Mouse (Mus musculus) embryonic facial prominence, embryonic 14.5 days (tissue): ENCODE measurements around the gene Tbxa2r. TPM values are rescaled to one million over a fixed set of nuclear protein-coding genes. Genes with fewer than 3 reads are reported as not detected.
A peak's percentile ranks its signal among the peaks of the same experiment; 100 is the strongest.

Source experiments
- ATAC-seq: fragments of 200-750 bp; cut with Nextera tagmentation; 2 replicates; pipeline ENCODE4 v1.8.0; 2017; ENCODE audit warnings: low read depth, moderate number of reproducible peaks, moderate TSS enrichment
- DNase-seq: peaks from one replicate; pipeline ENCODE4 v3.0.0-alpha.2; 2015; ENCODE audit warnings: low spot score
- H3K27ac ChIP-seq: fragments of 300-500 bp; sonication (generic); replicated peaks from 2 replicates; pipeline ENCODE4 v1.5.1; 2014; ENCODE audit warnings: low read depth, mild to moderate bottlenecking, low read length, moderate library complexity
- H3K27me3 ChIP-seq: fragments of 300-500 bp; sonication (generic); replicated peaks from 2 replicates; pipeline ENCODE4 v1.6.1; 2014; ENCODE audit warnings: low read length; ENCODE audit not compliant: control insufficient read depth, insufficient read depth
- H3K36me3 ChIP-seq: fragments of 300-500 bp; sonication (generic); 2 replicates; pipeline ENCODE4 v1.6.1; 2014; ENCODE audit warnings: low read length, mixed read lengths; ENCODE audit not compliant: control insufficient read depth, insufficient read depth
- H3K4me1 ChIP-seq: fragments of 300-500 bp; sonication (generic); 2 replicates; pipeline ENCODE4 v1.6.1; 2014; ENCODE audit warnings: antibody characterized with exemption, low read length; ENCODE audit not compliant: control insufficient read depth, insufficient read depth
- H3K4me2 ChIP-seq: fragments of 300-500 bp; sonication (generic); 2 replicates; pipeline ENCODE4 v1.6.1; 2014; ENCODE audit warnings: low read depth, mild to moderate bottlenecking, low read length, moderate library complexity, mixed read lengths
- H3K4me3 ChIP-seq: fragments of 300-500 bp; sonication (generic); 2 replicates; pipeline ENCODE4 v1.5.1; 2014; ENCODE audit warnings: low read depth, mild to moderate bottlenecking, low read length
- H3K9ac ChIP-seq: fragments of 300-500 bp; sonication (generic); 2 replicates; pipeline ENCODE4 v1.6.1; 2014; ENCODE audit warnings: low read depth, mild to moderate bottlenecking, low read length, moderate library complexity, mixed read lengths
- H3K9me3 ChIP-seq: fragments of 300-500 bp; sonication (generic); 2 replicates; pipeline ENCODE4 v1.6.1; 2016; ENCODE audit warnings: low read length; ENCODE audit not compliant: control insufficient read depth
- WGBS: fragments of 180-500 bp; shearing (Covaris S2); extraction: QIAGEN DNeasy Blood & Tissue Kit; methylation state at CpG from one replicate; pipeline ENCODE4 v1.1.7; 2014; 5-methylcytosine and 5-hydroxymethylcytosine counted together
- polyA plus RNA-seq: library from polyadenylated mRNA; unstranded; fragments of >200 nt; fragmentation: Nextera tagmentation; extraction: Ambion mirVana; gene quantifications from 2 replicates; pipeline ENCODE4 v1.2.1, GENCODE M21; 2014

The Tbxa2r gene
- polyA plus RNA-seq, 1 experiment from 2014 or later = 6.7 TPM

DNA sequence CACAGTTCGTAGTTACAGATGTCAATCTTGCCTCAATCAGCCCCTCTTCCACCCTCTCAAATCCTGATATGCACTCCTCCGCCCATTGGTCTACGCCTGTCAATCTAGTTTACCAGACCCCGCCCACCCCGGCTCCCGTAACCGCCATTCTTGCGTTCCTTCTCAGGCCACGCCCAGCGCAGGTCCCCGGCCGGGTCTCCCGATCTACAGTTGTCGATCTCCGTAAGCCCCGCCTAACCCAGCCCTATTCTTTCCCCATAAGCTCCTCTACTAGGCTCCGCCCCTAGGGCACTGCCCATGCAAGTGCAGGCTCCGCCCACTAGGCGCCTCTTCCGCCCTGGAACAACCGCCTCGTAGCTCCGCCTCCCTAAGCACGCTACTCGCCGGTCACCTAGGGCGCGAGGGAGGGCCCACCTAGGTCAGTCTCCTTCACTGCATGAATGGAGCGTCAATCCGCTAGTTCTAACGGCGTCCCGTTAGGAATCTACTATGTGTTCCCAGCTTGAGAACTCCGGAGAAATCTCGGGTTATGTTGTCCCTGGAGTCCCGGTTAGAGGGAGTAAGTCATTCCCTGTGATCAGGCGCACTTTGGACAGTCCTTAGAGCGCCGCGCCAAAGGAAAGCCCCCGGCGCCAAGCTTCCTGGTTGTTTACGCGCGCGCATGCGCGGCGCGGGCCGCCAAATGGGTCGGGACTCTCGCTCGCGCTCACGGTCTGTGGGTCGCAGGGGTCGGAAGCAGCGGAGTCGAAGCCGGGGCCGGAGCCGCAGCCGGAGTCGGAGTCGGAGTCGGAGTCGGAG is 7.8 kb upstream of the Tbxa2r start, which contains the start of gene Cactin:
Gene Cactin, plus strand, starts transcription at position 554 of the 798 bp plus-strand sequence.
- peak within 1 kb of the TSS; percentile 72 for H3K4me2 ChIP-seq
- H3K9me3 ChIP-seq = no peaks in the 10 kb centered on the region
- H3K36me3 ChIP-seq = peaks cover 58% of the 10 kb centered on the region
- no peaks in the 10 kb centered on the region for H3K27me3 ChIP-seq
- under 1% methylated on average over 57 of the region's 68 CpGs for WGBS
- peak within 1 kb of the TSS; percentile 93 for H3K27ac ChIP-seq
- ATAC-seq = peak; percentile 93
- H3K4me3 ChIP-seq = peak within 1 kb of the TSS; percentile 97
- DNase-seq = peak; percentile 100
- peak within 1 kb of the TSS; percentile 92 for H3K9ac ChIP-seq
- H3K4me1 ChIP-seq = peaks cover 12% of the 10 kb centered on the region; the same call in 1 of the 2 replicates

DNA sequence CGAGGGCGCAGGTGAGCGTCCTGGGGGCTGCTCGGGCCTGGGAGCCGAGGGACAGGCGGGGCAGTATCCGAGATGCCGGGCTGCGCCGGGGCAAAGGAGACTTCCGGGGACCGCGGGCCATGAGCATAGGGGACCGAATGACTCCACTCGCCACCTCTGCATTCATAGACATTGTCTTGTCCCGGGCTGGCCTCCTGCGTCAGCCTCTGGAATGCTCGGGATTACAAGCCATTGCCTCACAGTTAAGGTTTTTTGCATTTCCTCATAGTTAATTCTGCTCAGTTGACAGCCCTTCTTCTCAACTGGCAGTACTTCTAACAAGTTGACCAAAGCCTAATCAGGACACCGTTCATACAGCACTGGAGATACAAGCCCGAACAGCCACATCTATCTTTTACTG is 7.1 kb upstream of the Tbxa2r start:
- ATAC-seq (no peak), DNase-seq (no peak)
- peaks cover 58% of the 10 kb centered on the region for H3K36me3 ChIP-seq
- peak overlapping the region; percentile 92 for H3K9ac ChIP-seq
- no peaks in the 10 kb centered on the region for H3K27me3 ChIP-seq
- H3K27ac ChIP-seq = peak overlapping the region; percentile 93
- 2% methylated on average over 17 of the region's 20 CpGs for WGBS
- peak overlapping the region; percentile 72 for H3K4me2 ChIP-seq
- H3K9me3 ChIP-seq = no peaks in the 10 kb centered on the region
- H3K4me1 ChIP-seq = peaks cover 12% of the 10 kb centered on the region; the same call in 1 of the 2 replicates
- H3K4me3 ChIP-seq = peak overlapping the region; percentile 97

DNA sequence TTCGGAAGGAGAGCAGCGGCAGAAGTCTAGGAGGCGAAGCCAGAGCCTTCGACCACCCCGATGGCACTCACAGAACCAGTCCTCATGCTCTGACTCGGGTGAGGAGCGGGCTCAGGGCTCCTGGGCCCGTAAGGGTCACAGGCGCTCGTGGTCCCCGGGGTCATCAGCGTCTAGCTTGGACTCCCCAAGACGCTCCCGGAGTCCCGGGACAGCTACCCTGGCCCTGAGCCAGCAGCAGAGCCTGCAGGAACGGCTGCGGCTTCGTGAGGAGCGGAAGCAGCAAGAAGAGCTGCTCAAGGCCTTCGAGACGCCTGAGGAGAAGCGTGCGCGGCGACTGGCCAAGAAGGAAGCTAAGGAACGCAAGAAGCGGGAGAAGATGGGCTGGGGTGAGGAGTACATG is 6.1 kb upstream of the Tbxa2r start:
- Histone ChIP-seq H3K36me3 (peaks cover 67% of the 10 kb centered on the region), H3K4me1 (peaks cover 7% of the 10 kb centered on the region; the same call in 1 of the 2 replicates), H3K9me3 (no peaks in the 10 kb centered on the region), H3K27ac (no peak overlapping the region), H3K4me2 (peak overlapping the region; percentile 72; the same call in 1 of the 2 replicates), H3K4me3 (peak overlapping the region; percentile 97; the same call in 1 of the 2 replicates), H3K9ac (peak overlapping the region; percentile 31), H3K27me3 (no peaks in the 10 kb centered on the region)
- ATAC-seq = no peak
- no peak for DNase-seq
- WGBS = 95% methylated on average over 27 of the region's 27 CpGs

DNA sequence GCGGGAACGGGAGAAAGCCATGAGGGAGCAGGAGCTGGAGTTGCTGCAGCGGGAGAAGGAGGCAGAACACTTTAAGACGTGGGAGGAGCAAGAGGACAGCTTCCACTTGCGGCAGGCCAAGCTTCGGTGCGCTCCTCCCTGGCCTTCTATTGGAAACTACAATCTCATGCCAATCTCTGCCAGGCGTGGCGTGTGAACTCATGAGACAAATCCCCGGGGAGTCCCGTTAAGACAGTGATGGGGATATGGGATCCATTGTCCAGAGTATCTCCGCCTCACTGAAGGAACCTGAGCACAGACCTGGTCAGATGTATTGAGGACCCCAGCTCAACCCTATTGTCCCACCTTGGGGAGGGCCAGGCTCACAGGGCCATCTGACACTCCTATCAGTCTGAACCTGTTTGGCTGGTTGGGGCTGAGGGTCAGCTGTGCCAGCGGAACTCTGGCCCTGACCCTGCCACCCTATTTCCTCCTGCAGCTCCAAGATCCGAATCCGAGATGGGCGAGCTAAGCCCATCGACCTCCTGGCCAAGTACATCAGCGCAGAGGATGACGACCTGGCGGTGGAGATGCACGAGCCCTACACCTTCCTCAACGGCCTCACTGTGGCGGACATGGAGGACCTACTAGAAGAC is 5.3 kb upstream of the Tbxa2r start:
- Histone ChIP-seq H3K4me1 (peaks cover 9% of the 10 kb centered on the region), H3K27ac (no peak overlapping the region), H3K9ac (no peak overlapping the region), H3K4me2 (no peak overlapping the region), H3K4me3 (no peak overlapping the region), H3K27me3 (no peaks in the 10 kb centered on the region), H3K9me3 (no peaks in the 10 kb centered on the region), H3K36me3 (peaks cover 59% of the 10 kb centered on the region)
- DNase-seq (no peak), ATAC-seq (no peak)
- WGBS = 92% methylated on average over 23 of the region's 23 CpGs

DNA sequence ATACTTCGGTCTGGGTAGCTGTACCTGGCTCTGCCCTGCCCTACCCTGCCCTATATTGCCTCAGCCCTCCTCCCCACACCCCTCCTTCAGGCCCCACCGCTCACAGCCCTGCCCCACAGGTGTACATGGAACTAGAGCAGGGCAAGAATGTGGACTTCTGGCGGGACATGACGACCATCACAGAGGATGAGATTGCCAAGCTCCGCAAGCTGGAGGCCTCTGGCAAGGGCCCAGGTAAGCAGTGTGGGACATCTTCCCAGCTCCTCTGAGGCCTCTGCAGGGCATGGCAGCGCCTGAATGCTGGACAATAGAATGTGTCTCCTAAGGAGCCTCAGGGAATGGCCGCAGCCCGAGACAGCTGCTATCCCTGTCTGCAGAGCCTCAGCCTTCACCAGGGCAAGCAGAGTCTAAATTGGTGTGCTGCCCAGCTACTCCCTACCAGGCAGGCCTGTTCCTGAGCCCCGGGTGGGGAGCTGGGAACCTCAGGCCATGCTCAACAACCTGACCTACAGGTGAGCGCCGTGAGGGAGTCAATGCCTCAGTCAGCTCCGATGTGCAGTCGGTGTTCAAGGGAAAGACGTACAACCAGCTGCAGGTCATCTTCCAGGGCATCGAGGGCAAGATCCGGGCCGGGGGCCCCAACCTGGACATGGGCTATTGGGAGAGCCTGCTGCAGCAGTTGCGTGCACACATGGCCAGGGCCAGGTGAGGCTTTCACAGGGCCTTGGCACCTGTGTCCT is 4.6 kb upstream of the Tbxa2r start:
- WGBS = 92% methylated on average over 18 of the region's 18 CpGs
- H3K27me3 ChIP-seq = no peaks in the 10 kb centered on the region
- DNase-seq (no peak), ATAC-seq (no peak)
- H3K36me3 ChIP-seq = peaks cover 52% of the 10 kb centered on the region
- H3K4me2 ChIP-seq = no peak overlapping the region
- no peaks in the 10 kb centered on the region for H3K9me3 ChIP-seq
- H3K4me3 ChIP-seq = no peak overlapping the region
- H3K9ac ChIP-seq = no peak overlapping the region
- no peak overlapping the region for H3K27ac ChIP-seq
- peaks cover 16% of the 10 kb centered on the region for H3K4me1 ChIP-seq

DNA sequence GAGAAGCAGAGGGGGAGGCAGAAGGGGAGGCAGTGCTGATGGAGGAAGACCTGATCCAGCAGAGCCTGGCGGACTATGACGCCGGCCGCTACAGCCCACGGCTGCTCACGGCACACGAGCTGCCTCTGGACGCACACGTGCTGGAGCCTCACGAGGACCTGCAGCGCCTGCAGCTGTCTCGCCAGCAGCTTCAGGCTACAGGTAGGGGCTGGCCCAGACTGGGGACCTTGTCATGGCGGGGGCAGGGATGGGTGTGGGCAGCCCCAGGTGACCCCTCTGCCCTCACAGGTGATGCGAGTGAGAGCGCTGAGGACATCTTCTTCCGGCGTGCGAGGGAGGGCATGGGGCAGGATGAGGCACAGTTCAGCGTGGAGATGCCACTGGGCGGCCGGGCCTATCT is 3.4 kb upstream of the Tbxa2r start:
- Histone ChIP-seq H3K4me3 (no peak overlapping the region), H3K9me3 (no peaks in the 10 kb centered on the region), H3K9ac (no peak overlapping the region), H3K4me2 (no peak overlapping the region), H3K36me3 (peaks cover 52% of the 10 kb centered on the region), H3K27ac (no peak overlapping the region), H3K27me3 (no peaks in the 10 kb centered on the region), H3K4me1 (peaks cover 21% of the 10 kb centered on the region)
- DNase-seq (no peak), ATAC-seq (no peak)
- WGBS = 90% methylated on average over 21 of the region's 21 CpGs

DNA sequence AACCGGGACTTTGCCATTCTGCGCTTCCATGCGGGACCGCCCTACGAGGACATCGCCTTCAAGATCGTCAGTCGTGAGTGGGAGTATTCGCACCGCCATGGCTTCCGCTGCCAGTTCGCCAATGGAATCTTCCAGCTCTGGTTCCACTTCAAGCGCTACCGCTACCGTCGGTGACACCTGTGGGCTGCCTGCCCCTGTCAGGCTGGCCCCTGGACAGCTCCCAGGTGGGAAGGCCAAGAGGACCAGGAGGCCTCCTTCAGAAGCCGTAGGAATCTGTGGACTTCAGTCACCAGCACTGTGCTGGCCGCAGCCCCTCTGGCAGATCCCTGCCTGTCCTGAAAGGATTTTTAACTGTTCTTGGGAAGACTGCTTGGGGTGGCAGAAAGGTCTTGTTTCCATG is 2.8 kb upstream of the Tbxa2r start:
- Histone ChIP-seq H3K9me3 (no peaks in the 10 kb centered on the region), H3K9ac (no peak overlapping the region), H3K27ac (no peak overlapping the region), H3K4me1 (peaks cover 24% of the 10 kb centered on the region), H3K36me3 (peaks cover 52% of the 10 kb centered on the region), H3K27me3 (no peaks in the 10 kb centered on the region), H3K4me3 (no peak overlapping the region), H3K4me2 (no peak overlapping the region)
- 95% methylated on average over 18 of the region's 18 CpGs for WGBS
- DNase-seq (no peak), ATAC-seq (no peak)

DNA sequence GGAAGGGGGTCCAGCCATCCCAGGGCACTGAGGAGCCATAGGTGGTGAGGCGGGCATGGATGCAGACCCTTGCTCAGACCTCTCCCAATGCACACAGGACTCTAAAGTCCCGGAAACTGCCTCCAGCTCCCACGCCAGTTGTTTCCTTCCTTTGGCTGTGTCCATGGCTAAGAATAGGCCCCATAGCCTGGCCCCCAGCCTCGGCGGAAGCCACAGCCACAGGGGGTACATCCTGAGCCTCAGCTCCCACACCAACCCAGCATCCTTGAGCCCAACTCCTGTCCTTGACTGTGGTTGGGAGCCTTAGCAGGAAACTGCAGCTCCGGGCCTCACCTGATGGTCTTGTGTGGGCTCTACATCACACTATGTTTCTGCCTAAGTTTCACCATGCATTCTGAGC is 1.7 kb upstream of the Tbxa2r start:
- no peak overlapping the region for H3K4me2 ChIP-seq
- no peak overlapping the region for H3K9ac ChIP-seq
- no peaks in the 10 kb centered on the region for H3K9me3 ChIP-seq
- H3K36me3 ChIP-seq = peaks cover 52% of the 10 kb centered on the region
- no peak overlapping the region for H3K4me3 ChIP-seq
- DNase-seq (no peak), ATAC-seq (no peak)
- H3K4me1 ChIP-seq = peaks cover 24% of the 10 kb centered on the region
- no peak overlapping the region for H3K27ac ChIP-seq
- 0 out of 2 replicates have a peak, but pooled peaks cover 3% of the 10 kb centered on the region for H3K27me3 ChIP-seq
- WGBS = 73% methylated on average over 5 of the region's 6 CpGs
